Mouse (Mus musculus): ENCODE data around the gene Ankdd1b. TPM values are rescaled to one million over a fixed set of nuclear protein-coding genes. Genes with fewer than 3 reads are reported as not detected.

Ankdd1b gene
- 0.21 TPM in 1 of 2 replicates, not detected in the other for polyA plus RNA-seq (2015; fragmentation: Nextera tagmentation; extraction: Ambion mirVana)

DNA sequence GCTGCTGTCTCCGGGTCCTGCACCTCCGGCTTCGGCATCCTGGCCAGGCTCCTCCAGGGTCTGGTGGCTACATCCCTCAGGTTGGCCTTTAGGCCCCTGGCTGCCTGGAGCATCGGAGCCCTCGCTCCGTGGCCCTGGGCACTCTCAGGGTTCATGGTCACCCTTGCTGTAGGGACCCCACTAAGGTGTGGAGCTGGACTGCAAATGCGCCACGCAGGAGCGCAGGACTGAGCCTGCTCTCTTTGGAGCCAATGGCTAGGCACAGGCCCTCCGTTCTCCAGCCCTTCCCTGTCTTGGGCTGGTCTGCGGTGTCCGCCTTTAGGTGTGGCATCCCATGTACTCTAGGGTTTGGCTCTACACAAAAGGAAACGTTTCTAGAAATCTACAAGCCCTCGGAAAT, at the start of gene Ankdd1b:
Gene Ankdd1b, minus strand, starts transcription at position 242 of the 400 bp plus-strand sequence.
- WGBS: 85% methylated on average over 14 of the region's 14 CpGs
- no peaks in the 10 kb centered on the region for H3K27me3 ChIP-seq
- H3K4me3 ChIP-seq: no peak within 1 kb of the TSS
- H3K4me1 ChIP-seq: no peaks in the 10 kb centered on the region
- no peak within 1 kb of the TSS for H3K27ac ChIP-seq
- H3K9ac ChIP-seq: no peak within 1 kb of the TSS
- no peaks in the 10 kb centered on the region for H3K36me3 ChIP-seq
- no peaks in the 10 kb centered on the region for H3K9me3 ChIP-seq
- no peak within 1 kb of the TSS for H3K4me2 ChIP-seq
- no peak for ATAC-seq (ENCODE audit: insufficient number of reproducible peaks, insufficient read depth, low FRiP score, low TSS enrichment, low read depth)

DNA sequence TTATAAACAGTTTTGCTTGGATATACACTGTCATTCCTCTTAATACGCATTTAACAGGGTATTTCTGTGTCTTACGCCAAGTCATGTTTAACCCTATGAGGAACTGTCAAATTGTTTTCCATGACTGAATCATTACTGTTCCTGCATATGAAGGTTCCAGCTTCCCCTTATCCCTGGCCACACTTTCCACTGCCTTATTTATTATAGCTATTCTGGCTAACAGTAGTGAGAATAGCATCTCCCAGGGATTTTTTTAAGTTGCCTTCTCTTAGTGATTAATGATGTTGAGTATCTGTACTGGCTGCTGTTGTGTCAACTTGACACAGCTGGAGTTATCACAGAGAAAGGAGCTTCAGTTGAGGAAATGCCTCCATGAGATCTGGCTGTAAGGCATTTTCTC, 46.3 kb upstream of the Ankdd1b start:
- Histone ChIP-seq H3K4me2 (no peak overlapping the region), H3K4me3 (no peak overlapping the region), H3K9ac (no peak overlapping the region), H3K4me1 (no peaks in the 10 kb centered on the region), H3K9me3 (no peaks in the 10 kb centered on the region), H3K27ac (no peak overlapping the region), H3K36me3 (peaks cover 6% of the 10 kb centered on the region; the same call in 1 of the 2 replicates), H3K27me3 (no peaks in the 10 kb centered on the region)
- no peak for ATAC-seq (ENCODE audit: insufficient number of reproducible peaks, insufficient read depth, low FRiP score, low TSS enrichment, low read depth)
- 74% methylated on average over 2 of the region's 2 CpGs for WGBS

GRCm38 (mm10) chr13:96516249-96516648, 45.3 kb upstream of the Ankdd1b start:
- H3K9me3 ChIP-seq: no peaks in the 10 kb centered on the region
- ATAC-seq (ENCODE audit: insufficient number of reproducible peaks, insufficient read depth, low FRiP score, low TSS enrichment, low read depth): no peak
- no peaks in the 10 kb centered on the region for H3K27me3 ChIP-seq
- H3K4me2 ChIP-seq: no peak overlapping the region
- H3K36me3 ChIP-seq: peaks cover 6% of the 10 kb centered on the region; the same call in 1 of the 2 replicates
- WGBS: 87% methylated on average over 9 of the region's 9 CpGs
- H3K4me3 ChIP-seq: no peak overlapping the region
- peaks cover 5% of the 10 kb centered on the region; the same call in 1 of the 2 replicates for H3K4me1 ChIP-seq
- no peak overlapping the region for H3K9ac ChIP-seq
- no peak overlapping the region for H3K27ac ChIP-seq

GRCm38 (mm10) chr13:96514154-96514942, 43.4 kb upstream of the Ankdd1b start:
- no peak for ATAC-seq (ENCODE audit: insufficient number of reproducible peaks, insufficient read depth, low FRiP score, low TSS enrichment, low read depth)
- no peaks in the 10 kb centered on the region for H3K9me3 ChIP-seq
- H3K9ac ChIP-seq: no peak overlapping the region
- peaks cover 6% of the 10 kb centered on the region; the same call in 1 of the 2 replicates for H3K36me3 ChIP-seq
- 90% methylated on average over 5 of the region's 5 CpGs for WGBS
- no peak overlapping the region for H3K27ac ChIP-seq
- no peaks in the 10 kb centered on the region for H3K27me3 ChIP-seq
- H3K4me1 ChIP-seq: peaks cover 5% of the 10 kb centered on the region; the same call in 1 of the 2 replicates
- no peak overlapping the region for H3K4me3 ChIP-seq
- no peak overlapping the region for H3K4me2 ChIP-seq

GRCm38 (mm10) chr13:96511893-96512292, 40.9 kb upstream of the Ankdd1b start:
- WGBS: 54% methylated on average over 5 of the region's 5 CpGs
- peaks cover 6% of the 10 kb centered on the region; the same call in 1 of the 2 replicates for H3K36me3 ChIP-seq
- no peak overlapping the region for H3K27ac ChIP-seq
- no peak overlapping the region for H3K4me2 ChIP-seq
- H3K27me3 ChIP-seq: no peaks in the 10 kb centered on the region
- H3K9me3 ChIP-seq: no peaks in the 10 kb centered on the region
- ATAC-seq (ENCODE audit: insufficient number of reproducible peaks, insufficient read depth, low FRiP score, low TSS enrichment, low read depth): no peak
- no peak overlapping the region for H3K9ac ChIP-seq
- H3K4me3 ChIP-seq: no peak overlapping the region
- H3K4me1 ChIP-seq: peaks cover 5% of the 10 kb centered on the region; the same call in 1 of the 2 replicates

GRCm38 (mm10) chr13:96511262-96511661, 40.3 kb upstream of the Ankdd1b start:
- ATAC-seq (ENCODE audit: insufficient number of reproducible peaks, insufficient read depth, low FRiP score, low TSS enrichment, low read depth): no peak
- 81% methylated on average over 1 of the region's 1 CpGs for WGBS
- H3K4me3 ChIP-seq: no peak overlapping the region
- peaks cover 5% of the 10 kb centered on the region; the same call in 1 of the 2 replicates for H3K36me3 ChIP-seq
- no peaks in the 10 kb centered on the region for H3K9me3 ChIP-seq
- H3K27me3 ChIP-seq: no peaks in the 10 kb centered on the region
- H3K9ac ChIP-seq: no peak overlapping the region
- H3K27ac ChIP-seq: no peak overlapping the region
- peaks cover 5% of the 10 kb centered on the region; the same call in 1 of the 2 replicates for H3K4me1 ChIP-seq
- H3K4me2 ChIP-seq: no peak overlapping the region

DNA sequence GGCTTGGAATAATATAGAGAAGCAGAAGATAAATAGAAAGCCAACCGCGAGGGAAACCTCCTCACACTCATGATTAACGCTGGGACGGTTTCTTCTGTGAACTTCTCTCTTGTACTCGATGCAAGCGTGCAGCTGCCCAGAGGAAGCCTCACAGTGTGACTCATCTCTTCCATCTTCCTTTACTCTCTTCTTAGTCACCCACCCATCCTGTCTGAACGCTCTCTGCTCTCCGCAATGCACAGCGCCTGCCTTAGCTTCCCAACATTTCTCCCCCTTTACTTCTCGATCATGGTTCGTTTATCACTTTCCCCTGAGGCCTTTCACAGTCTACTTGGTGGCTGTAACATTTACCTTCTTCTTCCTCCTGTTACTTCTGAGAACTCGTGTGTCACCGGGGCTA, 39.6 kb upstream of the Ankdd1b start:
- WGBS: 86% methylated on average over 13 of the region's 13 CpGs
- Histone ChIP-seq H3K9me3 (no peaks in the 10 kb centered on the region), H3K4me3 (no peak overlapping the region), H3K4me2 (no peak overlapping the region), H3K4me1 (peaks cover 5% of the 10 kb centered on the region; the same call in 1 of the 2 replicates), H3K27me3 (no peaks in the 10 kb centered on the region), H3K9ac (no peak overlapping the region), H3K36me3 (0 out of 2 replicates have a peak, but pooled peaks cover 3% of the 10 kb centered on the region), H3K27ac (no peak overlapping the region)
- ATAC-seq (ENCODE audit: insufficient number of reproducible peaks, insufficient read depth, low FRiP score, low TSS enrichment, low read depth): no peak

GRCm38 (mm10) chr13:96507541-96507940, 36.5 kb upstream of the Ankdd1b start:
- Histone ChIP-seq H3K9me3 (no peaks in the 10 kb centered on the region), H3K36me3 (peaks cover 3% of the 10 kb centered on the region; the same call in 1 of the 2 replicates), H3K4me3 (no peak overlapping the region), H3K9ac (no peak overlapping the region), H3K27me3 (no peaks in the 10 kb centered on the region), H3K27ac (no peak overlapping the region), H3K4me1 (peaks cover 5% of the 10 kb centered on the region; the same call in 1 of the 2 replicates), H3K4me2 (no peak overlapping the region)
- WGBS: 90% methylated on average over 4 of the region's 4 CpGs
- ATAC-seq (ENCODE audit: insufficient number of reproducible peaks, insufficient read depth, low FRiP score, low TSS enrichment, low read depth): no peak

GRCm38 (mm10) chr13:96506313-96506712, 35.3 kb upstream of the Ankdd1b start:
- no peak overlapping the region for H3K4me2 ChIP-seq
- H3K4me3 ChIP-seq: no peak overlapping the region
- no peak for ATAC-seq (ENCODE audit: insufficient number of reproducible peaks, insufficient read depth, low FRiP score, low TSS enrichment, low read depth)
- H3K27ac ChIP-seq: no peak overlapping the region
- H3K4me1 ChIP-seq: no peaks in the 10 kb centered on the region
- WGBS: 85% methylated on average over 6 of the region's 6 CpGs
- peaks cover 3% of the 10 kb centered on the region; the same call in 1 of the 2 replicates for H3K36me3 ChIP-seq
- no peaks in the 10 kb centered on the region for H3K9me3 ChIP-seq
- H3K27me3 ChIP-seq: no peaks in the 10 kb centered on the region
- no peak overlapping the region for H3K9ac ChIP-seq

- no peak overlapping the region for H3K9ac ChIP-seq
- ATAC-seq (ENCODE audit: insufficient number of reproducible peaks, insufficient read depth, low FRiP score, low TSS enrichment, low read depth): no peak
- no peak overlapping the region for H3K4me2 ChIP-seq
- H3K9me3 ChIP-seq: no peaks in the 10 kb centered on the region
- H3K36me3 ChIP-seq: peaks cover 6% of the 10 kb centered on the region; the same call in 1 of the 2 replicates
- H3K4me1 ChIP-seq: no peaks in the 10 kb centered on the region
- 83% methylated on average over 4 of the region's 4 CpGs for WGBS
- H3K4me3 ChIP-seq: no peak overlapping the region
- H3K27me3 ChIP-seq: no peaks in the 10 kb centered on the region
- no peak overlapping the region for H3K27ac ChIP-seq
Observed at GRCm38 (mm10) chr13:96505661-96506060, 34.7 kb upstream of the Ankdd1b start.

DNA sequence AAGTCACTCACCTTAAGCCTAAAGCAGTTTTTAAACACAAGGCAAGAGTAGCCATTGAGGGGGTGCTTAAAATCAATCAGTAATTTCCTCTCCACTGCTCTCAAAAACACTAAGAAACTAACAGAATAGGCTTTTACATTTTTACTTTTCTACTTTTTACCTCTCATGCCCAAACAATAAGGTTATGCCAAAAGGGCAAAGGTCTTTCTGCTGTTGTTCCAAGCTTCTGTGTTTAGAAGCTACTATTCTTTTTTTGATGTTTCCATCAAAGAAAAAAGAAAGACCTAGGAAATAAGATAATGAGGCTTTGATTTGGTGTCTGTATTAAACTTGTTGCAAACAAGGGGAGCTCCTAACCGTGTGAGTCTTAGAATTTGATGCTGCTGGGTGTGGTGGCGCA, 28.9 kb upstream of the Ankdd1b start:
- H3K36me3 ChIP-seq: peaks cover 13% of the 10 kb centered on the region
- no peak overlapping the region for H3K9ac ChIP-seq
- 74% methylated on average over 2 of the region's 2 CpGs for WGBS
- H3K4me3 ChIP-seq: no peak overlapping the region
- no peak overlapping the region for H3K27ac ChIP-seq
- no peaks in the 10 kb centered on the region for H3K4me1 ChIP-seq
- ATAC-seq (ENCODE audit: insufficient number of reproducible peaks, insufficient read depth, low FRiP score, low TSS enrichment, low read depth): no peak
- H3K27me3 ChIP-seq: no peaks in the 10 kb centered on the region
- H3K9me3 ChIP-seq: no peaks in the 10 kb centered on the region
- H3K4me2 ChIP-seq: no peak overlapping the region

- WGBS: 81% methylated on average over 8 of the region's 8 CpGs
- no peak overlapping the region for H3K9ac ChIP-seq
- no peak for ATAC-seq (ENCODE audit: insufficient number of reproducible peaks, insufficient read depth, low FRiP score, low TSS enrichment, low read depth)
- no peak overlapping the region for H3K4me2 ChIP-seq
- H3K4me1 ChIP-seq: no peaks in the 10 kb centered on the region
- no peaks in the 10 kb centered on the region for H3K27me3 ChIP-seq
- no peaks in the 10 kb centered on the region for H3K9me3 ChIP-seq
- peaks cover 10% of the 10 kb centered on the region for H3K36me3 ChIP-seq
- H3K4me3 ChIP-seq: no peak overlapping the region
- no peak overlapping the region for H3K27ac ChIP-seq
Observed at GRCm38 (mm10) chr13:96496630-96497029, 25.6 kb upstream of the Ankdd1b start.
